30 mouse cellular contexts compared by ENCODE assay signal in genomic region chr1:139252041-139252440, GRCm38 (mm10).
"Had no signal": no experiment of that assay in that cellular context is flagged by ENCODE, and none has a peak within 500 bp of the region (broad histone marks: within the 10 kb centered on the region; RNA-seq: fewer than 3 reads in every experiment).

No protein-coding gene starts in this region.

- H3K9me3 ChIP-seq: limb, embryonic 10.5 days; limb, embryonic 12.5 days; limb, embryonic 13.5 days; limb, embryonic 15.5 days; liver, embryonic 12.5 days; liver, embryonic 13.5 days; liver, embryonic 15.5 days; lung, embryonic 15.5 days; midbrain, embryonic 10.5 days; midbrain, embryonic 12.5 days; midbrain, embryonic 13.5 days; midbrain, embryonic 15.5 days; neural tube, embryonic 12.5 days; neural tube, embryonic 13.5 days had no signal

- H3K27me3 ChIP-seq: limb, embryonic 12.5 days; limb, embryonic 13.5 days; limb, embryonic 15.5 days; liver, embryonic 12.5 days; liver, embryonic 13.5 days; liver, embryonic 15.5 days; lung, embryonic 15.5 days; megakaryocyte, embryonic 14.5 days; midbrain, embryonic 12.5 days; midbrain, embryonic 13.5 days; midbrain, embryonic 15.5 days; neural tube, embryonic 12.5 days; neural tube, embryonic 13.5 days had no signal

- H3K27ac ChIP-seq: left cerebral cortex, adult 2 months; limb, embryonic 10.5 days; limb, embryonic 12.5 days; limb, embryonic 13.5 days; limb, embryonic 15.5 days; liver, embryonic 12.5 days; liver, embryonic 13.5 days; liver, embryonic 14.5 days; liver, embryonic 15.5 days; lung, embryonic 15.5 days; macrophage; midbrain, embryonic 10.5 days; midbrain, embryonic 12.5 days; midbrain, embryonic 13.5 days; midbrain, embryonic 15.5 days; neural tube, embryonic 12.5 days; neural tube, embryonic 13.5 days had no signal

- H3K4me1 ChIP-seq: limb, embryonic 15.5 days; liver, embryonic 12.5 days; liver, embryonic 13.5 days; liver, embryonic 15.5 days; lung, embryonic 15.5 days; megakaryocyte, embryonic 14.5 days; midbrain, embryonic 10.5 days; midbrain, embryonic 12.5 days; midbrain, embryonic 13.5 days; midbrain, embryonic 15.5 days; neural tube, embryonic 12.5 days; neural tube, embryonic 13.5 days had no signal

- H3K4me3 ChIP-seq: left cerebral cortex, adult 2 months; limb, embryonic 10.5 days; limb, embryonic 12.5 days; limb, embryonic 13.5 days; limb, embryonic 15.5 days; liver, embryonic 12.5 days; liver, embryonic 13.5 days; liver, embryonic 15.5 days; lung, embryonic 15.5 days; megakaryocyte, embryonic 14.5 days; midbrain, embryonic 10.5 days; midbrain, embryonic 12.5 days; midbrain, embryonic 13.5 days; midbrain, embryonic 15.5 days; myocyte; neural tube, embryonic 12.5 days; neural tube, embryonic 13.5 days had no signal

- H3K9ac ChIP-seq: limb, embryonic 12.5 days; limb, embryonic 13.5 days; limb, embryonic 15.5 days; liver, embryonic 12.5 days; liver, embryonic 13.5 days; liver, embryonic 14.5 days; liver, embryonic 15.5 days; liver, postnatal 0 days; lung, embryonic 15.5 days; midbrain, embryonic 12.5 days; midbrain, embryonic 13.5 days; midbrain, embryonic 15.5 days; neural tube, embryonic 12.5 days; neural tube, embryonic 13.5 days had no signal

- H3K4me2 ChIP-seq: limb, embryonic 12.5 days; limb, embryonic 13.5 days; limb, embryonic 15.5 days; liver, embryonic 11.5 days; liver, embryonic 12.5 days; liver, embryonic 13.5 days; liver, embryonic 15.5 days; lung, embryonic 15.5 days; midbrain, embryonic 11.5 days; midbrain, embryonic 12.5 days; midbrain, embryonic 13.5 days; midbrain, embryonic 15.5 days; neural tube, embryonic 12.5 days; neural tube, embryonic 13.5 days had no signal

- DNase-seq: left cerebral cortex, postnatal 4 days; liver; liver, embryonic 13.5 days; liver, postnatal 0 days; lung, adult 18-20 months; lung, postnatal 10 days; lung, postnatal 14 days; lung, postnatal 36 days; midbrain, embryonic 14.5 days had no signal

- H3K36me3 ChIP-seq: limb, embryonic 10.5 days; limb, embryonic 12.5 days; limb, embryonic 13.5 days; limb, embryonic 15.5 days; liver, embryonic 12.5 days; liver, embryonic 13.5 days; liver, embryonic 15.5 days; lung, embryonic 15.5 days; midbrain, embryonic 10.5 days; midbrain, embryonic 12.5 days; midbrain, embryonic 13.5 days; midbrain, embryonic 15.5 days; neural tube, embryonic 12.5 days; neural tube, embryonic 13.5 days had no signal

- ATAC-seq: liver, embryonic 12.5 days; liver, postnatal 0 days; midbrain, embryonic 13.5 days; midbrain, embryonic 15.5 days; midbrain, embryonic 16.5 days had no signal
